Mouse (Mus musculus): ENCODE measurements around the gene Polr2l.

GRCm38 (mm10) chr7:141483114-141483653 is 8.3 kb upstream of the Polr2l start:
- TF ChIP-seq POLR2A (IDR thresholded peaks at IDR 0.05; ENCODE audit: low read depth, low read length): no peak
- TF ChIP-seq CTCF (IDR thresholded peaks at IDR 0.05; ENCODE audit: extremely low read depth, insufficient read depth, insufficient read length, insufficient replicate concordance): no peak

Data from spleen, adult 2 months (tissue).